Mouse (Mus musculus) adipocyte (in vitro differentiated cells): Measurements from ENCODE around the gene Map4k3.
A peak's percentile ranks its signal among the peaks of the same experiment; 100 is the strongest.
"Not testable (repeated sequence)": the region's sequence is repeated elsewhere in the genome, so short reads cannot be mapped to it uniquely, and the experiment has no call there.

ENCODE experiments used
- DNase-seq: peaks from one replicate; pipeline ENCODE4 v3.0.0-alpha.2; 2016; ENCODE audit warnings: low spot score

The Map4k3 gene

DNA sequence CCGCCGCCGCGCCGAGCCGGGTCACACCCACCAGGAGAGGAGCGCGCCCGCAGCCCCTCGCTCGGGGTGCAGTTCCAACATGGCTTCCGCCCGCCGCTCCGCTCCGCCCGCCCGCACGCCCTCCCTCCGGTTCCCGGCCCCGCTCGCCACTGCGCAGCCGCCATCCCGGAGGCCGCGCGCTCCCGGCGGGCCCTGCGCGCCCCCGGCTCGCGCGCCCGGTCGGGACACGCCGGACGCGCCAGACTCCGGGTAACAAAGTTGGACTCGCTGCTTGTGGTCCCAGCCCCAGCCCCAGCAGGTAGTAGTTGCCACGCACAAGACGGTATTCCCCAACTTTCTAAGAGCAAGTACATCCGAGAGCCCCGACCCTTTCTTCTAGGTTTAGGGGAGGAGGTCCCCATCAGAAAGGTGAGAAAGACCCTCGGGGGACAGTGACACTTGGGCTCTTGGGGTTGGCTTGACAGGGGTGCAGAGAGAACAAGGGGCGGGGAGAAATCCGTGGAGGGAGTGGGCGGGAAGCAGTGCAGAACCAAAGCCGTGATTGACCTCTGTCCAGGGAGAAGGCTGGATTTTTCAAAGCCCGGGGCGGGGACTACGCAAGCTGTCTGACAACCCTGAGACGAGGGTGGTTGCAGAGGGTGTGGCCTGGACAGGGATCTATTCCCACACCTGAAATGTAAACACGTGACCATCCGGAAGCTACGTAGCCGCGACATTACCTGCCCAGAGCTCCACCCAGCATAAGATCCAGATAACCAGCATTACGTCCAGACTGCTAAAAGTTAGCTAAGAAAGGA, at the start of gene Map4k3:
Gene Map4k3 (minus strand): TSS at position 424 of the 797 bp plus-strand sequence.
- DNase-seq = peak; percentile 85

- peak; percentile 68 for DNase-seq
Observed at GRCm38 (mm10) chr17:80777581-80777980, 49.3 kb upstream of the Map4k3 start.

DNA sequence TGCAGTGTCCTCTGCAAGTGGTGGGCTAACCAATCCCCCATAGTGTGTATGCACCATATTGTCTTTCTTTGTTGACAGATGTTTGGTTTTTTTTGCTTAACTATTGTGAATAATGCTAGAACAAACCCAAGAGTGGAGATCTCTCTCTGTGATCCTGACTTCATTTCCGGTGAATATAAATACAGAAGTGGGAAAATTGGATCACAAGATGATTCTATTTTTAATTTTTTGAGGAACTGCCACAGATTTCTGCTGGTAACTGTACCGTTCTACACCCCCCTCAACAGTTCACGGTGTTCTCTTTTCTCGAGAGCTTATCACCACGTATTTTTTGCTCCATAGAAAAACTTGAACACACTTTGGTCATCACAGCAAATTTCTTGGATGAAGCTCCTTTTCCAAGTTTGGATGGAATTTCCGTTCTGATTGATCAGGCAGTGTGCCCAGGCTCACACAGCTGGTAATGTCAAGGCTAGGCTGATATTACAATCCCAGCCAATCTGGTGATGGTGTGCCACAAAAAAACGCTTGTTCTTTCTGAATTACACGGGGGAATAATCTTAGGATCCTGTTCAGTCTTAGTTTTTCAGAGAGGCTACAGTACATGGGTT, 47.0 kb upstream of the Map4k3 start:
- DNase-seq = peak; percentile 44

GRCm38 (mm10) chr17:80772545-80773453, 44.5 kb upstream of the Map4k3 start:
- peak; percentile 52 for DNase-seq

- no peak for DNase-seq
Observed at GRCm38 (mm10) chr17:80770065-80770464, 41.8 kb upstream of the Map4k3 start.

- peak; percentile 19 for DNase-seq
Observed at GRCm38 (mm10) chr17:80765204-80765603, 36.9 kb upstream of the Map4k3 start.

GRCm38 (mm10) chr17:80763065-80763681, 34.9 kb upstream of the Map4k3 start:
- no peak for DNase-seq

DNA sequence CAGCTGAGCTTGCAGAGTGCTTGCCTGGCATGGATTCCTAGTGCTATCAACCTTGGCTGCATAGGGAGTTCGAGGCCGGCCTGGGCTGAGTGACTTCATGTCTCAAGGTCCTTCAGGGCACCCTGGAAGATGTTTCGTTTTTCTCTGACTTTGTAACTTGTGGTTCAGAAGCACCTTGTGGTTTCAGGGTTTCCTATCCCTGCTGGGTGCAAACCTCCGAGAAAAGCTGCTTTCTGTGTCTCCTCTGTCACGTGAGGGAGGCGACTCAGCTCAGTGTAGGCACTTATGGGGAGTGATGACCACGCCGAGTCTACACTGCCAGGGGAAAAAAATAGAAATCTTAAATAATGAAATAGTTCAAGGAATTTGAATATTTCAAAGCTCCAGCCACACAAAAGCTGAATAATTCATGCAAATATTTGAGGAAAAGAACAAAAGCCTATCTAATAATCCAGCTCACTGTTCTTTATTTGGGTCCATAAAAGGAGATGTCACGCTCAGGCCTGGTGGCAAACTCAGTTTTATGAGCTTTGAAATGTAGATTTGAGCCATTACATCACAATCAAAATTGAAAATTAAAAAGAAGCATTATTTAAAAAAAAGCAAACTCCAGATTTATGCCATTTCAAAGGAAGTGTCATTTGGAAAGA, 34.2 kb upstream of the Map4k3 start:
- no peak for DNase-seq

- DNase-seq = not testable (repeated sequence)
Observed at GRCm38 (mm10) chr17:80761191-80761590, 32.9 kb upstream of the Map4k3 start.

DNA sequence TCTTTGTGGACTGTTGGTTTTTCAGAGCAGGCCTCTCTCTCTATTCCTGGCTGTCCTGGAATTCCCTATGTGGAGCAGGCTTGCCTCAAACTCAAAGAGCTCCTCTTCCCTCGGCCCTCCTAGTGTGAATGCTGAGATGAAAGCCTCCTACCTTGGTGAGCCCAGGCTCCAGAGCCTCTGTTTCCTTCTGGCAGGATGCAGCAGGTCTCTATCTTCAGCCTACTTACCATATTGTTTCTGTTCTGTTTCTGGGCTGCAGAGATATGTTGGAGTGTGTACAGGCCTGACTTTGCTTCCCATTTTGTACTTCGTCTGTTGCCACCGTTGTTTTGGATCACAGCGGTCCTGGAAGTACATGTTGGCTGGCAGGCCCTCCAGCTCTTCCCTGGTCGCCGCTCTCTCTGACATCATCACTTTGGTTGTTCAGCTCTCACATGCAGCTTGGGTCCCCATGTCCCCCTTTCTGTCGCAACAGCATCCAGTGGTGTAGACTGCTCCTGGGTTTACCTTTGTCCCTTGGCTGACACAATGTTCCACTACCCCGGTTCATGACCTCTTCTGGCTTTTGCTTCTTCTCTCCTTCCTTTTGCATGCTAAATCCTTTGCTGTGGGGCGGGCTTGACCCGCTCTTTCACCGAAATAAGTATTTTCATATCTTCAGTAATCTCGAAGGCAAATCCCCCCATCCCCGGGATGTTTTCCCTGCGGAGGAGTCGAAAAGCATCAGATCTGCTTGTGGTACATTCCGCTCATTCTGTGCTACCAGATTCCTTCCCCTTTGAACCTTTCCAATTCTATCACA, 32.3 kb upstream of the Map4k3 start:
- no peak for DNase-seq

DNA sequence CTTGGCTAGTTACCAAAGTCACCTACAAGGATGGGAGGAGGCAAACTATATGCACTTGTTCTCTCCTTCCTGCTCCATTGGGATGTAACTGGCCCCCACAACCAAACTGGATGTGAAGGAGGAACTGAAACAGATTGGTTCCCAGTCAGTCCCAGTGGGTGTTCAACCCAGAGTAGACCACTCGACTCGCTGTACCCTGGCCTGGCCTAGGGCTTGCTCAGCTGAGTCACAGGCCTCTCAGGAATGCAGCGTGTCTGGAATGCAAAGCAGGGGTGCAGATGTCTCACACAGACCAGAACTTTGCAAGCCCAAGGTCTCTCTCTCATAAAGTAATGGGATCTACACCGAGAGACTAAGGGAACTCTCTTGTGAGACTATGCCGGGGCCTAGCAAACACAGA, 27.8 kb upstream of the Map4k3 start:
- DNase-seq = no peak

GRCm38 (mm10) chr17:80755076-80755871, 27.0 kb upstream of the Map4k3 start:
- DNase-seq = no peak

DNA sequence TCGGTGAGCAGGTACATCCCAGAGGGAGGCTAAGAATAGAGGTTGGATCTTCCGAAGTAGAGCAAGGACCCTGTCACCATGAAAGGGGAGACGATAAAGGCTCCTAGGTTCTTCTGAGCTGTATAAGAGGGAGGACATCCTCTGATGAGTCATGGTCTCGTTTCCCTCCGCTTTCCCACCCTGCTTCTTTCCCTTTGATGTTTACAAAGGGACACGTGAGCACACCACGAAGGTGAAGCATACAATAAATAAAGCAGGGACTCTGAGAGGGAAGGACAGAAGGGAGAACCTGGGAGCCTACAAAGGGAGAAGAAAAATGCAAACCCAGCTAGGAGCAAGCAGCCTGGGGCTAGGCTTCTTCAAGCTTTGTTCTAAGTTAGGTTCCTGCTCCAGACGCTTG, 26.3 kb upstream of the Map4k3 start:
- no peak for DNase-seq

GRCm38 (mm10) chr17:80752466-80752865, 24.2 kb upstream of the Map4k3 start:
- DNase-seq = no peak

- DNase-seq = peak; percentile 59
Observed at GRCm38 (mm10) chr17:80739421-80739820, 11.1 kb upstream of the Map4k3 start.

GRCm38 (mm10) chr17:80734700-80735099, 6.4 kb upstream of the Map4k3 start:
- no peak for DNase-seq

DNA sequence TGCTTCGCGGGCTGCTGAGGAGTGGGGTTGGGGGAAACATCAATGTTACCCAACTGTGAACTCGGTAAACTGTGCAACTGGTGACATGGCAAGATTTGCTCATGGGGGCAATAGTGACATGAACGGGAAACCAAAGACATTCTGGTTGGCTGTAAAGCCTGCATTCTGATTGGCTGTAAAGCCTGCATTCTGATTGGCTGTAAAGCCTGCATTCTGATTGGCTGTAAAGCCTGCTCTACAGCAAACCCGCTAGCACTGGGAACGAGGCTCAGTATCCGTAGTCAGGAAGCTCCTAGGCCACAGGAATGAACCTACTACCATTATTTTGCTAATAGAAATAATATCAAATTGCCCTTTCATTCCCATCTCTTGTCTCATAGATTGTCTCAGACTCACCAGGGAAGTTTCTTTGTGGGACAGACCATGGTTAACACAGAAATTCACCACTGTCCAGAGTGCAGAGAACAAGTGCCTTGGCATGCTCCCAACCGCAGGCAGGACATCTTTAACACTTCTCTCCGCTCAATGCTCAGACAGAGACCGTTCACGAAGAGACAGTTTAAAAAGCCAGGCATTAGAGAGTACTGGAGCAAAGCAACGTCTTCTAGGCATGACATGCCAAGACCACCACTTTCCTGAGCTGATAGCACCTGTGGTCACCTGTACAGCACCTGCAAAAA, 5.0 kb upstream of the Map4k3 start:
- DNase-seq = no peak

DNA sequence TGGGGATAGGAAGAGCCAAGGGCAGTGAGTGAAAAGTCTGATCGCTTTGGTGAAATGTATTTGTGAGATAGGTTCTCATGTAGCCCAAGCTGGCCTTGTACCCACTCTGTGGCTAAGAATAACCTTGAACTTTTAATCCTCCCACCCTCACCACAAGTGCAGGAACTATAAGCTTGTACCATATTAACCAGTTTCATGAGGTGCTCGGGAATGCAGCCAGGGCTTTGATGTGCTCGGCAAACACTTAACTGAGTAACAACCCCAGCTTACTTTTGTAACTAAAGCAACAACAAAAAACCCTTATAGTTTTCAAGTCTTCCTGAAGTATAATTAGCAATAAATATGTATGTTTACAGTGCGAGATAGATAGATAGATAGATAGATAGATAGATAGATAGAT, 4.0 kb upstream of the Map4k3 start:
- no peak for DNase-seq

GRCm38 (mm10) chr17:80730283-80730682, 2.0 kb upstream of the Map4k3 start:
- DNase-seq = not testable (repeated sequence)
